Mouse (Mus musculus) liver, embryonic 13.5 days (tissue): Measurements from ENCODE around the gene Lrp5. TPM values are rescaled to one million over a fixed set of nuclear protein-coding genes. Genes with fewer than 3 reads are reported as not detected.

Source experiments
- ATAC-seq: fragments of 200-750 bp; cut with Nextera tagmentation; 2 replicates; pipeline ENCODE4 v1.8.0; 2017; ENCODE audit warnings: low read depth, mild to moderate bottlenecking, moderate number of reproducible peaks, moderate library complexity
- DNase-seq: peaks from one replicate; pipeline ENCODE4 v3.0.0; 2022
- H3K27ac ChIP-seq: fragments of 300-500 bp; sonication (generic); 2 replicates; pipeline ENCODE4 v1.5.1; 2015; ENCODE audit warnings: moderate library complexity, mild to moderate bottlenecking, inconsistent platforms
- H3K27me3 ChIP-seq: fragments of 300-500 bp; sonication (generic); 2 replicates; pipeline ENCODE4 v1.6.1; 2015; ENCODE audit warnings: mild to moderate bottlenecking, inconsistent platforms
- H3K36me3 ChIP-seq: fragments of 300-500 bp; sonication (generic); 2 replicates; pipeline ENCODE4 v1.6.1; 2015; ENCODE audit warnings: mild to moderate bottlenecking, inconsistent platforms
- H3K4me1 ChIP-seq: fragments of 300-500 bp; sonication (generic); replicated peaks from 2 replicates; pipeline ENCODE4 v1.6.1; 2015; ENCODE audit warnings: inconsistent platforms
- H3K4me2 ChIP-seq: fragments of 300-500 bp; sonication (generic); 2 replicates; pipeline ENCODE4 v1.6.1; 2015; ENCODE audit warnings: inconsistent platforms, mild to moderate bottlenecking, moderate library complexity
- H3K4me3 ChIP-seq: fragments of 300-500 bp; sonication (generic); replicated peaks from 2 replicates; pipeline ENCODE4 v1.5.1; 2015; ENCODE audit warnings: mild to moderate bottlenecking, inconsistent platforms
- H3K9ac ChIP-seq: fragments of 300-500 bp; sonication (generic); 2 replicates; pipeline ENCODE4 v1.6.1; 2015; ENCODE audit warnings: mild to moderate bottlenecking, inconsistent platforms
- H3K9me3 ChIP-seq: fragments of 300-500 bp; sonication (generic); replicated peaks from 2 replicates; pipeline ENCODE4 v1.6.1; 2016; ENCODE audit warnings: inconsistent platforms
- WGBS: fragments of 180-500 bp; shearing (Covaris S2); methylation state at CpG from one replicate; pipeline ENCODE4 v1.1.7; 2015; ENCODE audit not compliant: insufficient replicate concordance; 5-methylcytosine and 5-hydroxymethylcytosine counted together
- polyA plus RNA-seq: library from polyadenylated mRNA; unstranded; fragments of >200 nt; fragmentation: Nextera tagmentation; extraction: Ambion mirVana; gene quantifications from 2 replicates; pipeline ENCODE4 v1.2.1, GENCODE M21; 2015

Gene Lrp5
- polyA plus RNA-seq, result 1.9 and 2.0 TPM in 2 replicates

DNA sequence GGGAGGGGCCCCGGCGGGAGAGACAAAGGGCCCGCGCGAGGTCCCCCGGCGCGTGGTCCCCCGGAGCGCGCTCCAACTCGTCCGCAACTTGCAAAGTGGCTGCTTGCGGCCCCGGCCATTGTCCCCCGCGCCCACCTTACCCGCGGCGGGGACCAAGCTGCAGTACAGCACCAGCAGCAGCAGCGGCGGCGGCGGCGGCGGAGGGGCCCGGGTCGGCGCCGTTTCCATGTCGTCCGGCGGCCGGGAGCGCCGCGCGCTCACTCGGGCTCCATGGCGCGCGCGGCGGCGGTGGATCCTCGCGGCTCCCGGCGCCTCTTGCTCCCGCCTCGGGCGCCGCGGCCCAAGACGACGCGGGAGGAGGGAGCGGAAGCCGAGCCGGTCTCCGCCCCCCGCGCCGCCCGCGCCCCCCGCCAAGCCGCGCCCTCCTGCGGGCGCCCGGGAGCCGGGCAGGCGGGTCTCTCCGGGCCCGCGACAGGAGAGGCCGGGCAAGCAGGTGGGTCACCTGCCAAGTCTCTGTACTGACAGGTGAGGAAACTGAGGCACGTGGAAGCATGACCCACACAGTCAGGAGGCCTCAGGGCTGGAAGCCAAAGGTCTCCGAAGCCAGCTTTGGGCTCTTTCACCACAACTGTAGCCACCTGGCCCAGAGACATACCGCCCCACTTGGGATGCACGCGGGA, at the start of gene Lrp5:
Gene Lrp5 (minus strand): TSS at position 350 of the 680 bp plus-strand sequence.
- Histone ChIP-seq H3K9ac (peak within 1 kb of the TSS; percentile 79), H3K4me1 (peaks cover 63% of the 10 kb centered on the region), H3K27me3 (peaks cover 28% of the 10 kb centered on the region), H3K4me3 (peak within 1 kb of the TSS; percentile 73), H3K36me3 (no peaks in the 10 kb centered on the region), H3K27ac (peak within 1 kb of the TSS; percentile 73), H3K9me3 (no peaks in the 10 kb centered on the region), H3K4me2 (peak within 1 kb of the TSS; percentile 84)
- WGBS, result under 1% methylated on average over 51 of the region's 83 CpGs
- ATAC-seq (peak; percentile 25; the same call in 1 of the 2 replicates), DNase-seq (no peak)

DNA sequence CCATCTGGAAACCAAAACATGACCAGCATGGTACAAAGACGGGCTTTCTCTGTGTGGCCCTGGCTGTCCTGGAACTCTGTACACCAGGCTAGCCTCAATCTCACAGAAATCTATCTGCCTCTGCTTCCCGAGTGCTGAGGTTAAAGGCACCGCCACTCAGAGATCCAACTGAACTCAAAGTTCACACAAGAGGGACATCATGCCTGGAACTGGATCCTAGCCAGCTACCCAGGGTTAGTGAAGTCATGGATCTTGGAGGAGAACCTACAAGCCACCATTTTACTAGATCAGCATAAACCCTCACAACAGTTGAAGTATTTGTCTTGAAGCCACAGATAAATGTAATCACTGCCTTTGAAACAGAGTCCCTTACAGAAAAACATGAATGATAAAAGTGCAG, 49.6 kb upstream of the Lrp5 start:
- H3K9me3 ChIP-seq, result no peaks in the 10 kb centered on the region
- no peak overlapping the region for H3K4me3 ChIP-seq
- no peaks in the 10 kb centered on the region for H3K27me3 ChIP-seq
- H3K9ac ChIP-seq, result no peak overlapping the region
- no peaks in the 10 kb centered on the region; the same call in 1 of the 2 replicates for H3K4me1 ChIP-seq
- no peak overlapping the region for H3K4me2 ChIP-seq
- no peaks in the 10 kb centered on the region for H3K36me3 ChIP-seq
- ATAC-seq (no peak), DNase-seq (no peak)
- H3K27ac ChIP-seq, result no peak overlapping the region
- WGBS, result 74% methylated on average over 3 of the region's 3 CpGs

DNA sequence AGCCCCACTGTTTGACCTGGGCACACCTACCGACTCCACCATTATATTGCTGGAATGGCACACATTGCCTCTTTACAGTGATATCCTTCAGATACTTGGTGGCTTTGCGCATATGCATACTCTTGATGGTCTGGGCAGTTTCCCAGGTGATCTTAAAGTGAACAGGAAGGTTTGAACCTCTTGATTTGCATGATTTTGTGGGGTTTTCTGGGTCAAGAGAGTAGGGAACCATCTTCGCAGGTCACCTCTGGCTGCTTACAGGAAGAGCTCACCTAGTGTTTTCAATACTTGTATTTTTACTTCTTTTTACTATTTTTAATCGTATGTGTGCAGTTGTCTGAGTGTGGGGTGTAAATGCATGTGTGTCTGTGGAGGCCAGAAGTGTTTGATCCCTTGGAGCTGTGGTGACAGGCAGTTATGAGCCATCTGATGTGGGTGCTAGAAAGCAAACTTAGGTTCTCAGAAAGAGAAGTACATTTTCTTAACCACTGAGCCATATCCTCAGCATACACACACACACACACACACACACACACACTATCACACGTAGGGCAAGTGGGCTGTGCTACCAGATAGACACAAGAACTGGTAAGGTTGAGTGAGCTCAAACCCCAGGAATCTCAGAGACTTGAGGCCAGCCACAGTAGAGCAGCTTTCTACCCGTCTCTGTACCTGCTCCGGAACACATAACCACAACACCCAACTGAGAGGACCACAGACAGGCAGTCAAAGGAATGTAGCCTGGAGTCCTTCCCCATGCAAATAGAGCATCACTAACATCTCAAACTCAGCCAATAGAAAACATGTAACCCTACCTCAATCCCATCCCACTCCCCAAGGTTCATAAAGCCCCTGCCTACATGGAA, 44.6 kb upstream of the Lrp5 start:
- H3K27me3 ChIP-seq, result no peaks in the 10 kb centered on the region
- H3K4me1 ChIP-seq, result no peaks in the 10 kb centered on the region; the same call in 1 of the 2 replicates
- H3K4me3 ChIP-seq, result no peak overlapping the region
- H3K27ac ChIP-seq, result no peak overlapping the region
- ATAC-seq (no peak), DNase-seq (no peak)
- no peaks in the 10 kb centered on the region for H3K36me3 ChIP-seq
- H3K9me3 ChIP-seq, result no peaks in the 10 kb centered on the region
- H3K9ac ChIP-seq, result no peak overlapping the region
- 55% methylated on average over 7 of the region's 7 CpGs for WGBS
- H3K4me2 ChIP-seq, result no peak overlapping the region

DNA sequence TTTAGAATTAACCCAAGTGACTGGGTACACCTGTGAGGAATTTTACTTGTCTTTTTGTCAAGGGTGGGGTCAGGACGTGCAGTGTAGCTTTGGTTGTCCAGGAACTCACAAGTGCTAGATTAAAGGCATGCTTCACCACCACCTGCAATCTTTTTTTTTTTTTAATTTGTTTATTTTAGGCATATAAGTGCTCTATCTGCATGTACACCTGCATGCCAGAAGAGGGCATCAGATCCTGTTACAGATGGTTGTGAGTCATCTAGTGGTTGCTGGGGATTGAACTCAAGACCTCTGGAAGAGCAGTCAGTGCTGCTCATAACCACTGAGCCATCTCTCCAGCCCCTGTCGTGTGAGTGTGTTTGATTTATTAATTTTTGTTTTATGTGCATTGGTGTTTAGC, 42.5 kb upstream of the Lrp5 start:
- DNase-seq (no peak), ATAC-seq (no peak)
- no peak overlapping the region for H3K9ac ChIP-seq
- H3K36me3 ChIP-seq, result no peaks in the 10 kb centered on the region
- H3K4me3 ChIP-seq, result no peak overlapping the region
- no peaks in the 10 kb centered on the region; the same call in 1 of the 2 replicates for H3K4me1 ChIP-seq
- WGBS, result 42% methylated on average over 2 of the region's 2 CpGs
- no peaks in the 10 kb centered on the region for H3K9me3 ChIP-seq
- no peak overlapping the region for H3K27ac ChIP-seq
- no peak overlapping the region for H3K4me2 ChIP-seq
- H3K27me3 ChIP-seq, result no peaks in the 10 kb centered on the region

DNA sequence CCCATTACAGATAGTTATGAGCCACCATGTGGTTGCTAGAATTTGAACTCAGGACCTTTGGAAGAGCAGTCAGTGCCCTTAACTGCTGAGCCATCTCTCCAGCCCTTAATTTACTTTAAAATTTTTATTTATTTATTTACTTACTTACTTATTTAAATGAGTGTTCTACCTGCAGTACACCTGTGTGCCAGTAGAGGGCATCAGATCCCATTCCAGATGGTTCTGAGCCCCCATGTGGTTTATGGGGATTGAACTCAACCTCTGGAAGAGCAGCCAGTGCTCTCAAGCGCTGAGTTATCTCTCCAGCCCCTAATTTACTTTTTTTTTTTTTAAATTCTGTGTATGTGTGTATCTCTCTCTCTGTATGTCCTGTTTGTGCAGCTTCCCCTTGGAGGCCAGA, 38.4 kb upstream of the Lrp5 start:
- Histone ChIP-seq H3K9ac (no peak overlapping the region), H3K4me1 (peaks cover under 1% of the 10 kb centered on the region; the same call in 1 of the 2 replicates), H3K4me3 (no peak overlapping the region), H3K9me3 (no peaks in the 10 kb centered on the region), H3K27ac (no peak overlapping the region), H3K36me3 (no peaks in the 10 kb centered on the region), H3K27me3 (no peaks in the 10 kb centered on the region), H3K4me2 (no peak overlapping the region)
- 5% methylated on average over 1 of the region's 1 CpGs for WGBS
- ATAC-seq (no peak), DNase-seq (peak; percentile 49)

DNA sequence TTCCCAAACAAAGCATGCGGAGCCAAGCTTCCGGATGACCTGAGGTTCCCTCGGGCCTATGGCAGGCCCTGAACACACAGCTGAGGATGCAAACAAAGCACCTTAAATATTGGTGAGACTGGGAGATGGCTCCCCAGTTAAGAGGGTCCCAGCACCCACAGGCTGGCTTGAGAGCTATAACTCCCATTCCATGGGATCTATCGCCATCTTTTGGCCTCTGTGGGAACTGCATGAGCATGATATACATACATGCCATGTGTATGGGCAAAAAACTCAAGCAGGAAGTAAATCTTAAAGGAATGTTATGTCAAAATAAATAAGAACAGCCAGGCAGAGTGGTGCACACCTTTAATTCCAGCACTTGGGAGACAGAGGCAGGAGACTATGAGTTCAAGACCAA, 37.5 kb upstream of the Lrp5 start:
- DNase-seq (peak; percentile 39), ATAC-seq (no peak)
- WGBS, result 68% methylated on average over 4 of the region's 4 CpGs
- Histone ChIP-seq H3K9ac (no peak overlapping the region), H3K27me3 (no peaks in the 10 kb centered on the region), H3K27ac (no peak overlapping the region), H3K36me3 (no peaks in the 10 kb centered on the region), H3K4me1 (peaks cover 9% of the 10 kb centered on the region), H3K4me2 (no peak overlapping the region), H3K9me3 (no peaks in the 10 kb centered on the region), H3K4me3 (no peak overlapping the region)

DNA sequence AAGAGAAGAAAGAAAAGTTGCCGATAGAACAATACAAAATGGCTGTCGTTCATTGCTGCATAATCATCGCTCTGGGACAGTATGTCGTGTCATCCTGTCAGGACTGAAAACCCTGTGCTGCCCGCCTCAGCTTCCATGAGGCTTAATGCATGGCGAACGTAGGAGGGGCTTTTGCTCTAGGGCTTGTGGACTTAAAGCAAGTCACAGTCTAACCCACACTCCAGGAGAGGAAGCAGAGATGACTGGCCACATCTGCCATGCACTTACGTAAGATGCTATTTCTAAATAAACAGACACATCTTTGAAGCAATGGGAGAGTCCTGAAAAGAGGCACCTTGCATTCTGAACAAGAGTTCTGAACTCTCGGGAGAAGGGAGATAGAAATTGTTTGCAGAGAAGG, 36.8 kb upstream of the Lrp5 start:
- DNase-seq, result no peak
- H3K4me1 ChIP-seq, result peaks cover 15% of the 10 kb centered on the region
- 79% methylated on average over 9 of the region's 9 CpGs for WGBS

DNA sequence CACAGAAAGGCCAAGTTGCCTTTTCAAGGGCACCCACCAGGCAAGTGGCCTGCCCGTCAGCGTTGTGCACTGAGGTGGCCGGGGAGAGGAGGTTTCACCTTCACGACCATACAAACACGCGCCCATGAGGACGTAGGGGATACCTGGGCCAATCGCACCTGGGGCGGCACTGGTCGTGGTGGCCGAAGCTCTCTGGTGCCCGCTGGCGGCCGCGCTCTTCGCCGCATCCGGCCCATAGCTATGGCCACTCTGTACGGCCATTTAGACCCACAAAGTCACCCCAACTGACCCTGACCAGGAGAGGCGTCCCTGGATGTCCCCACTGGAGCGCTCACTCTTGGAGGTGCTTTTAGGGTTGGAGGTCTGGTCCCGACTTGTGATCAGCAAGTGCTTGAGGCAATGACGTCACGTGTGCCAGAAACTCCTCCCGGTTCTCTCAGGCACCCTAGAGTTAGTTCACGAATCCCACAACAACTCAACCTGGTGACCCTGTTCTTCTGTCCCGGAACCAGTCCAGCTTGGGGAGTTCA, 33.1 kb upstream of the Lrp5 start:
- Histone ChIP-seq H3K36me3 (peaks cover 35% of the 10 kb centered on the region), H3K9me3 (no peaks in the 10 kb centered on the region), H3K27me3 (no peaks in the 10 kb centered on the region), H3K27ac (no peak overlapping the region), H3K4me3 (peak overlapping the region; percentile 58), H3K4me1 (peaks cover 15% of the 10 kb centered on the region), H3K4me2 (peak overlapping the region; percentile 84), H3K9ac (peak overlapping the region; percentile 68)
- WGBS, result under 1% methylated on average over 27 of the region's 27 CpGs
- DNase-seq (peak; percentile 51), ATAC-seq (peak; percentile 73)

More for the DNA sequence above, 36.8 kb upstream of the Lrp5 start:
- no peak overlapping the region for H3K27ac ChIP-seq
- no peak overlapping the region for H3K9ac ChIP-seq
- no peak for ATAC-seq
- H3K27me3 ChIP-seq, result no peaks in the 10 kb centered on the region
- H3K4me2 ChIP-seq, result no peak overlapping the region
- H3K36me3 ChIP-seq, result no peaks in the 10 kb centered on the region
- H3K9me3 ChIP-seq, result no peaks in the 10 kb centered on the region
- no peak overlapping the region for H3K4me3 ChIP-seq

DNA sequence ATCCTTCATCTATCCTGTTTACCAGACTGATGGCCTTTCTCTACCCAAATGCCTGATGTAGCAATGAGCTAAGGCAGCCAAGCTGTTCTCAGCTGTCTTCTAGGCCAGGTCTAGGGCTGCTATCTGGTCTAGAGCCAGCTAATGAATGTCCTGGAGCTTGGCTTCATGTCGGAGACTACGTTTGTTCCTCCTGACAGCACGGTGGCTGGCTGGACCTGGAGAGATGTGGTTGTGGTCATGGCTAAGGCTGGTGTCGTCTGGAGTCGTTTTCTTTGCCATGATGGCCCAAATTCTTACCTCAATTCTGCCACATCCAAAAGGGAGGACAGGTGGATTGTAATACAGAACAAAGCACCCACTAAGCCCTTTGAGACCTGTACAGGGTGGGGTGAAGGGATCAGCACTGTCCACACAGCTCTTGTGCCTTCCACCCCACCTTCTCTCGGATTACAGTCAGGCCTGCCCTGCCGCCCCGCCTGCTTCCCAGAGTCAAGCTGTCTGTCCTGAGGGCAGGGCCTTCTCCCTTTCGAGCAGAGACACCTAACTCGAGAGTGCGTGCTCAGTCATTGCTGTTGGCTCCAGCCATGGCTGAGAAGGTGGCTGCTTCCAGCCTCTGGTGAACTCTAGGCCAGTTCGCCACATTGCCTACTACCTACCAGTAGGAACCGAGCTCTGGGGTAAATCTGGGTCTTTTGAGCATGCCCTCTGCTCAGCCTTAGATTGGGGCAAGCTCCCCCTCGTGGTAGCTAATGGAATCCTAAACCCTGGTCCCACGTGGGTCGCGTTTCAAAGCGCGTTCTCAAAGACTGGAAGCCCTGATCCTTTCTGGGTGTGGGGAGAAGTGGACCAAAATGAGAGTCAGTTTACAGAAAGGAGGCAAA, 32.4 kb upstream of the Lrp5 start:
- ATAC-seq, result peak; percentile 69
- Histone ChIP-seq H3K27ac (no peak overlapping the region), H3K4me2 (peak overlapping the region; percentile 84), H3K36me3 (peaks cover 41% of the 10 kb centered on the region), H3K9me3 (no peaks in the 10 kb centered on the region), H3K9ac (peak overlapping the region; percentile 68), H3K4me3 (peak overlapping the region; percentile 58), H3K27me3 (no peaks in the 10 kb centered on the region), H3K4me1 (peaks cover 15% of the 10 kb centered on the region)
- peak; percentile 28 for DNase-seq
- 39% methylated on average over 19 of the region's 19 CpGs for WGBS

DNA sequence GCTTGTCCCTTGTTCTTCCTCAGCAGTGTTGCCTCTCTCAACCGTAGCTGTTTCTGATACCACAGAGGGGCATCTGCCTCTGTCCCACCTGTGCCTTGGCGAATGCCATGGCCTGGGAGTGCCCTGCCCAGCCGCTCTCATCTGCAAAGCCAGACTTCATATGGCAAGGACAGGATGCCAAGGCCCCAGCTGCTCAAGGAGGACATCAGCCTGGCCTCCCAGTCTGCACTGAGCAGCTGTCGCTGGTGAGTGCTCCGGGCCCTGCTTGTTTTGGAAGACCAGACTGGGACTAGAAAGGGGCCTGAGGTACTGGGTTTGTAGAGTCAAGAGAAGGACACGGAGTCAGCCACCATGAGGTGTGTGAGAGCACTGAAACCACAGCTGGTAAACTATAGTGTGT, 28.0 kb upstream of the Lrp5 start:
- no peak for ATAC-seq
- 79% methylated on average over 6 of the region's 6 CpGs for WGBS
- Histone ChIP-seq H3K36me3 (peaks cover 48% of the 10 kb centered on the region), H3K4me1 (peaks cover 26% of the 10 kb centered on the region), H3K9me3 (no peaks in the 10 kb centered on the region), H3K4me3 (no peak overlapping the region), H3K27me3 (no peaks in the 10 kb centered on the region), H3K27ac (no peak overlapping the region), H3K9ac (no peak overlapping the region), H3K4me2 (no peak overlapping the region)
- no peak for DNase-seq

DNA sequence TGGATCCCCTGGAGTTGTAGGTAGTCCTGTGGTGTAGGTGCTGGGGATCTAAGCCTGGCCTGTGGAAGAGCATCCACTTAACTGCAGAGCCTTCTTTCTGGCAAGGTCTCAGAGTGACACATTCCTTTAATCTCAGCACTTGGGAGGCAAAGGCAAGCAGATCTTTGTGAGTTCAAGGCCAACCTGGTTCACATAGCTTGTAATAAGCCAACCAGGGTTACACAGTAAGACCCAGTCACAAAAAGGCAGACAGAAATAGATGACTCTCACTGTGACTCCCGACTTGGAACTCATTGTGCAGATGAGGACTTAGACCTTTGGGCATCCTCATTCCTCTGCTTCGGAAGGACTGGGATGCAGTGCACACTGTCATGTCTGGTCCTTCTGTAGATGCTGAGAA, 24.1 kb upstream of the Lrp5 start:
- H3K27me3 ChIP-seq, result no peaks in the 10 kb centered on the region
- H3K4me3 ChIP-seq, result no peak overlapping the region
- 79% methylated on average over 2 of the region's 2 CpGs for WGBS
- no peak overlapping the region for H3K9ac ChIP-seq
- no peaks in the 10 kb centered on the region for H3K9me3 ChIP-seq
- H3K4me2 ChIP-seq, result no peak overlapping the region
- peaks cover 33% of the 10 kb centered on the region for H3K4me1 ChIP-seq
- DNase-seq (no peak), ATAC-seq (no peak)
- peaks cover 22% of the 10 kb centered on the region for H3K36me3 ChIP-seq
- no peak overlapping the region for H3K27ac ChIP-seq
